Mouse (Mus musculus) embryonic facial prominence, embryonic 14.5 days (tissue): ENCODE results near the gene Ercc1. TPM values are rescaled to one million over a fixed set of nuclear protein-coding genes. Genes with fewer than 3 reads are reported as not detected.

ENCODE experiments used
- microRNA counts: library from miRNA; unstranded; fragments of <30 nt; microRNA quantifications from one replicate; lab custom pipeline; 2017
- microRNA-seq: library from miRNA; unstranded; fragments of <30 nt; microRNA quantifications from one replicate; pipeline ENCODE4, GENCODE M21; 2016; ENCODE audit warnings: borderline number of aligned reads
- polyA plus RNA-seq: library from polyadenylated mRNA; unstranded; fragments of >200 nt; fragmentation: Nextera tagmentation; extraction: Ambion mirVana; gene quantifications from 2 replicates; pipeline ENCODE4 v1.2.1, GENCODE M21; 2014

The Ercc1 gene
- polyA plus RNA-seq, 1 experiment from 2014 or later: 64.0 TPM

MicroRNAs within 50 kb of the gene (microRNA counts, 519-probe panel; counts per million panel counts)
- 19.3 counts per million for microRNA mmu-miR-343 (lab: Ali Mortazavi, UCI)

Small RNAs within 50 kb of the gene (microRNA-seq; reads per million reads assigned to microRNA genes)
- not detected for gene Mir343

Other genes starting within 250 kb of the Ercc1 start
- 1.7 and 2.6 TPM in 2 replicates for gene Gm4969, start 226.4 kb upstream of the Ercc1 start, polyA plus RNA-seq
- 9.1 and 9.2 TPM in 2 replicates for gene Fbxo46, start 224.9 kb upstream of the Ercc1 start, polyA plus RNA-seq
- 11.1 and 13.2 TPM in 2 replicates for gene Qpctl, start 195.5 kb upstream of the Ercc1 start, polyA plus RNA-seq
- 130 and 131 TPM in 2 replicates for gene Snrpd2, start 195.1 kb upstream of the Ercc1 start, polyA plus RNA-seq
- gene Gipr, start 178.7 kb upstream of the Ercc1 start, polyA plus RNA-seq: 0.37 and 0.60 TPM in 2 replicates
- gene Eml2, start 168.4 kb upstream of the Ercc1 start, polyA plus RNA-seq: 3.6 and 4.2 TPM in 2 replicates
- 1.7 and 2.3 TPM in 2 replicates for gene Gpr4, start 132.2 kb upstream of the Ercc1 start, polyA plus RNA-seq
- 29.7 and 30.2 TPM in 2 replicates for gene Opa3, start 116.4 kb upstream of the Ercc1 start, polyA plus RNA-seq
- 70.0 and 70.7 TPM in 2 replicates for gene Vasp, start 73.0 kb upstream of the Ercc1 start, polyA plus RNA-seq
- gene Ppm1n, start 64.7 kb upstream of the Ercc1 start, polyA plus RNA-seq: 0.49 TPM in 1 of 2 replicates, not detected in the other
- gene Rtn2, start 62.2 kb upstream of the Ercc1 start, polyA plus RNA-seq: 53.7 and 57.0 TPM in 2 replicates
- 0.15 and 0.28 TPM in 2 replicates for gene Fosb, start 34.7 kb upstream of the Ercc1 start, polyA plus RNA-seq
- 18.8 and 21.6 TPM in 2 replicates for gene Cd3eap, start 14.7 kb downstream of the Ercc1 start, polyA plus RNA-seq
- gene Ppp1r13l, start 15.0 kb downstream of the Ercc1 start, polyA plus RNA-seq: 11.2 and 11.6 TPM in 2 replicates
- gene Ercc2, start 37.2 kb downstream of the Ercc1 start, polyA plus RNA-seq: 10.9 and 14.7 TPM in 2 replicates
- gene Klc3, start 59.3 kb downstream of the Ercc1 start, polyA plus RNA-seq: 10.2 and 15.3 TPM in 2 replicates
- gene Ckm, start 60.0 kb downstream of the Ercc1 start, polyA plus RNA-seq: 348 and 732 TPM in 2 replicates
- 10.5 and 10.9 TPM in 2 replicates for gene Mark4, start 114.0 kb downstream of the Ercc1 start, polyA plus RNA-seq
- 1.4 and 1.7 TPM in 2 replicates for gene Exoc3l2, start 118.6 kb downstream of the Ercc1 start, polyA plus RNA-seq
- gene Bloc1s3, start 163.6 kb downstream of the Ercc1 start, polyA plus RNA-seq: 0.74 and 0.93 TPM in 2 replicates
- gene Trappc6a, start 163.6 kb downstream of the Ercc1 start, polyA plus RNA-seq: 61.8 and 67.3 TPM in 2 replicates
- 0.14 and 0.42 TPM in 2 replicates for gene Nkpd1, start 173.1 kb downstream of the Ercc1 start, polyA plus RNA-seq
- gene Ppp1r37, start 218.3 kb downstream of the Ercc1 start, polyA plus RNA-seq: 4.9 and 5.7 TPM in 2 replicates
- gene Zfp296, start 232.5 kb downstream of the Ercc1 start, polyA plus RNA-seq: 0.48 and 1.2 TPM in 2 replicates
- 142 and 151 TPM in 2 replicates for gene Gemin7, start 232.8 kb downstream of the Ercc1 start, polyA plus RNA-seq